In genomic region chr6:54236441-54236840, GRCm38 (mm10) we compare ENCODE assay signal across 22 mouse cellular contexts.
DNase-seq lines count a peak whose midpoint lies in the region; ATAC-seq lines count a peak whose summit lies in the region.
"Had no signal": no experiment of that assay in that cellular context is flagged by ENCODE, and none has a peak within 500 bp of the region (broad histone marks: within the 10 kb centered on the region; RNA-seq: fewer than 3 reads in every experiment).

No protein-coding gene starts in this region.

- peak; percentile 45; the same call in 1 of the 2 replicates for ATAC-seq in cerebellum, adult (ENCODE audit: insufficient number of reproducible peaks, low FRiP score, low TSS enrichment)
- ATAC-seq: activated CD4-positive, CD25-positive, alpha-beta regulatory T cell, adult 4 months; forebrain, embryonic 13.5 days; forebrain, embryonic 16.5 days; hindbrain, postnatal 0 days; inflammation-experienced regulatory T-cells, adult 6 months had no signal

- no peak for DNase-seq in cerebellum, postnatal 14 days
- peak; percentile 49 for DNase-seq in cerebellum, adult 9-10 months
- DNase-seq in cerebellum, adult 9-11 months: no peak
- peak; percentile 50 for DNase-seq in brain, adult 2 months (ENCODE audit: low read depth, low spot score)
- no peak for DNase-seq in layer of hippocampus, adult 8-10 months (ENCODE audit: low spot score in 2 of 2)
- DNase-seq: adrenal gland, adult 8-10 months; adrenal gland, postnatal 25 days; cerebellum, adult 11 months; cerebellum, postnatal 36 days; embryo, embryonic 11 days; gastrocnemius, postnatal 10 days; gastrocnemius, postnatal 36 days; heart, adult 2 months; heart, postnatal 14 days; heart, postnatal 4 days; kidney, adult 18-20 months had no signal

Comparison
In these comparisons a context has a peak if more than half of its experiments do, and no peak if none do; other contexts are left out.
1. DNase-seq: peak in cerebellum, adult 9-10 months (single experiment) and brain, adult 2 months (single experiment); none in cerebellum, postnatal 14 days (0 of 2), cerebellum, adult 9-11 months (single experiment) and layer of hippocampus, adult 8-10 months (0 of 2).